Mouse (Mus musculus) myocyte (in vitro differentiated cells): ENCODE measurements around the gene Spata31d1a.

Experiments
- CEBPB ChIP-seq: IDR thresholded peaks from 2 replicates; pipeline ENCODE4 v1.6.1; 2011; ENCODE audit warnings: mild to moderate bottlenecking, moderate library complexity; ENCODE audit not compliant: poor library complexity, insufficient read depth, severe bottlenecking
- POLR2A ChIP-seq: IDR thresholded peaks from one replicate; pipeline ENCODE4 v1.6.1; 2011; ENCODE audit warnings: low read depth, mild to moderate bottlenecking, control low read depth, moderate library complexity; ENCODE audit not compliant: insufficient read length
- USF1 ChIP-seq: IDR thresholded peaks from one replicate; pipeline ENCODE4 v1.6.1; 2011; ENCODE audit warnings: low read depth, mild to moderate bottlenecking, control low read depth, moderate library complexity

GRCm38 (mm10) chr13:59663939-59664712 is 46.0 kb downstream of the Spata31d1a start:
- TF ChIP-seq POLR2A, result no peak
- TF ChIP-seq USF1, result no peak
- TF ChIP-seq CEBPB, result no peak
